Mouse (Mus musculus): ENCODE results near the gene Cd52. TPM values are rescaled to one million over a fixed set of nuclear protein-coding genes. Genes with fewer than 3 reads are reported as not detected.

Gene Cd52
- polyA plus RNA-seq, 1 experiment from 2014 or later, result 39.7 TPM

DNA sequence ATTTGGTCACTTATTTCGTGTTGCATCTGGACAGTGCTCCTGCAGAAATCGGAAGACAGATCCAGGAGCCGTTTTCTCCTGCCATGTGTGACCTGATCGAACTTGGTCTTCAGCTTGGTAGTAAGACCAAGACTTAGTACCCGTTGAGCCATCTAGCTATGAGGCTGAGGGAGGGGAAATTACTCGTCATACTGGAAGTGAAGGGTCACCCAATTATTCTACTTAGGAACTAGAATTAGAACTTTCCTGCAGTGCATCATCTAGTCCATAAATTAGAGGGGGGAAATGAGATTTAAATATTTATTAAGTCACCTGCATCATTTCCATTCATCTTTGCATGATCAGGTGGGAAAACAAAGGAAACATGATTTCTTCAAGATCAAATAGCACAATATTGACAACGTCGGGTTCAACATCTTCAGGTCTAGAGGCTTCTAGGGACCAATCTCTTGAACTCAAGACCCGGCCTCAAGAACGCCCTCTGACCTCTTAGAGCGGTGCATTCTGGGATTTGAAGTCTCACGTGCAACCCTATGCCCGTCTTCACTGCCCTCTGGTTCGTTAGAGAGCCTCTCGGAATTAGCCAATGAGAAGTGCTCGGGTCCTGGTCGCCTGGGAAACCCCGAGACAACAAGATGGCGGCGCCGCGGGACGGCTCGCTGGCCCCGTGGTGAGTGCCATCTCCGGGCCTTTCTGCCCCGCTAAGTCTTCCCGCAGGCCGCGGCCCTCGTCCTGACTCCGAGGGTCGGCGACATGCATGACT lies 7.3 kb upstream of the Cd52 start, which contains the start of gene Ubxn11:
Gene Ubxn11 (plus strand): TSS at position 592 of the 763 bp plus-strand sequence.
- 17% methylated on average over 34 of the region's 34 CpGs for WGBS

DNA sequence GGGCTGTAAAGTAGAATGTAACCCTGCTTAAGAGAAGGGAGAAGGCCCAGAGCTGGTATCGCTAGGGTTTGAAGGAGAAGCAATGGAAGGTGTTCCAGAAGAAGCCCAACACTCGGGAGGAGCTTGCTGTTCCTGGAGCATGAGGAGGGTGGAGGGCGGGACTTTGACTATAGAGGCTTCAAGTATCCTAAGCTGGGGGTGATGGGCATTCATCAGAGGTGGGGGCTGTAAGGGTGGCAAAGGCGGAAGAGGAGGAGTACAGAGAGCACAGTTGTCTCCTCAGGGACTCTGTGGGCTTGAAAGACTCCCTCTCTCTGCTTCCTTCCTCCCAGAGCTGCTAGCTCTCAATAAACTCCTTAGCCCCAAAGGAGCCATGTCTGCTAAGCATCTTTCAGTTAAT lies 5.4 kb upstream of the Cd52 start:
- ATAC-seq (ENCODE audit: insufficient read depth, low FRiP score, low read depth), result no peak
- Histone ChIP-seq H3K9me3 (no peaks in the 10 kb centered on the region), H3K4me2 (no peak overlapping the region), H3K27me3 (replicated peaks) (no peaks in the 10 kb centered on the region), H3K36me3 (no peaks in the 10 kb centered on the region), H3K9ac (no peak overlapping the region), H3K4me3 (replicated peaks) (no peak overlapping the region), H3K27ac (no peak overlapping the region), H3K4me1 (0 out of 2 replicates have a peak, but pooled peaks cover 4% of the 10 kb centered on the region)
- WGBS, result 79% methylated on average over 4 of the region's 4 CpGs

More for the DNA sequence above, 7.3 kb upstream of the Cd52 start, which contains the start of gene Ubxn11:
- Histone ChIP-seq H3K4me2 (peak within 1 kb of the TSS; percentile 71), H3K27ac (no peak within 1 kb of the TSS), H3K9ac (peak within 1 kb of the TSS; percentile 59; the same call in 1 of the 2 replicates), H3K27me3 (replicated peaks) (no peaks in the 10 kb centered on the region), H3K4me3 (replicated peaks) (peak within 1 kb of the TSS; percentile 82), H3K36me3 (no peaks in the 10 kb centered on the region), H3K9me3 (no peaks in the 10 kb centered on the region), H3K4me1 (0 out of 2 replicates have a peak, but pooled peaks cover 4% of the 10 kb centered on the region)
- ATAC-seq (ENCODE audit: insufficient read depth, low FRiP score, low read depth), result peak; percentile 93

- ATAC-seq (ENCODE audit: insufficient read depth, low FRiP score, low read depth), result no peak
- Histone ChIP-seq H3K9me3 (no peaks in the 10 kb centered on the region), H3K4me2 (no peak overlapping the region), H3K27me3 (replicated peaks) (no peaks in the 10 kb centered on the region), H3K9ac (no peak overlapping the region), H3K27ac (no peak overlapping the region; the same call in 1 of the 2 replicates), H3K4me1 (0 out of 2 replicates have a peak, but pooled peaks cover 4% of the 10 kb centered on the region), H3K36me3 (no peaks in the 10 kb centered on the region), H3K4me3 (replicated peaks) (no peak overlapping the region)
- 44% methylated on average over 8 of the region's 8 CpGs for WGBS
These were observed 3.7 kb upstream of the Cd52 start for GRCm38 (mm10) chr4:134098628-134099027.

DNA sequence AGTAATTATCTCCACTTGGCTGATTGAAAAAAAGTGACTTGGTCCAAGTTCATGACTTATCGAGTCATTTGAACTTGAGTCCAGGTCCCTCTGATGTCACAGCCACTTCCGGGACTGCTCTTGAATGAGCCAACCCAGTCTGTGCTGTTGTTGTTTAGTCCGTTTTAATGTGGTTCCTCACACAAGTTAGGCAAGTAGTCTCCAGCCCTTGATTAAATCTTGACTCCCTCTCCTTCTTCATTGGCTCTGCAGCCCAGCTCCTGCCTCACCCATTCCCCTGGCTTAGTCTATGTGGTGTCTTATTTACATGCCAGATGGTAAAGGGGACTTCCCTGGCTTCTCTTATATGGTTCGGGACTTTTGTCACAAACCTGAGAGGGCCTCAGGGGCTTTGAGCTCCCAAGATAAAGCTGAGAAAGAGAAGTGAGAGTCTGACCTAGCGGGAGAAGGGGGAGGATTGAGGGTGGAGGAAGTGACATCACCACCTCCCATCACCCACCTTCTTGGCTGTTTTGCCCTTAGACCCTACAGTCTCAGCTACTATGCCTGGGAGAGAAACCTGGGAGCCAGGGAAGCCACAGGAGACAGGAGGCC lies 2.2 kb upstream of the Cd52 start:
- Histone ChIP-seq H3K27me3 (replicated peaks) (no peaks in the 10 kb centered on the region), H3K4me3 (replicated peaks) (no peak overlapping the region), H3K36me3 (no peaks in the 10 kb centered on the region), H3K4me2 (no peak overlapping the region), H3K27ac (no peak overlapping the region), H3K9me3 (no peaks in the 10 kb centered on the region), H3K9ac (no peak overlapping the region), H3K4me1 (no peaks in the 10 kb centered on the region)
- no peak for ATAC-seq (ENCODE audit: insufficient read depth, low FRiP score, low read depth)
- 63% methylated on average over 5 of the region's 5 CpGs for WGBS

DNA sequence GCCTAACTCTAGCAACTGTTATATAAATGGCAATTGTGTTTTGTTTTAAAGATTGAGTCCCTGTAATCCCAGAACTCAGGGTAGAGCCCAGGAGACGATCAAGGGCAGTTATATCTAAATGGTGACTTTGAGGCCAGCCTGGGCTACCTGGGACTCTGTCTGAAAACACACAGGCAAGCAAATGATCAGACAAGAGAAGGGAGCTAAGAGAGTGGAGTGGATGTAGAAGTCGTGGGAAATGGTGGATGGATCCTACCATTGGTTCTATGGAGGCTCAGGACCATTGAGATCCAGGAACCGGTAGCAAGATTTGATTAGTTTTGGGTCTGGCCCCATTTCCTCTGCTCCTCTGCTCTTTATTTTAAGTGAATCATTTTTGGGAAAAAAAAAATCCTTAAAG lies 1.2 kb upstream of the Cd52 start:
- H3K9me3 ChIP-seq, result no peaks in the 10 kb centered on the region
- H3K4me3 ChIP-seq (replicated peaks), result no peak overlapping the region
- H3K9ac ChIP-seq, result no peak overlapping the region
- H3K36me3 ChIP-seq, result no peaks in the 10 kb centered on the region
- WGBS, result 84% methylated on average over 3 of the region's 3 CpGs
- H3K27me3 ChIP-seq (replicated peaks), result no peaks in the 10 kb centered on the region
- H3K27ac ChIP-seq, result no peak overlapping the region
- ATAC-seq (ENCODE audit: insufficient read depth, low FRiP score, low read depth), result no peak
- no peaks in the 10 kb centered on the region for H3K4me1 ChIP-seq
- no peak overlapping the region for H3K4me2 ChIP-seq

- H3K36me3 ChIP-seq, result no peaks in the 10 kb centered on the region
- no peak overlapping the region for H3K4me2 ChIP-seq
- WGBS, result 81% methylated on average over 7 of the region's 7 CpGs
- no peaks in the 10 kb centered on the region for H3K9me3 ChIP-seq
- no peak overlapping the region for H3K9ac ChIP-seq
- no peak overlapping the region for H3K4me3 ChIP-seq (replicated peaks)
- H3K27ac ChIP-seq, result no peak overlapping the region
- ATAC-seq (ENCODE audit: insufficient read depth, low FRiP score, low read depth), result no peak
- no peaks in the 10 kb centered on the region for H3K27me3 ChIP-seq (replicated peaks)
- H3K4me1 ChIP-seq, result no peaks in the 10 kb centered on the region
These were observed 798 bp downstream of the Cd52 start for GRCm38 (mm10) chr4:134094004-134094564.

- 68% methylated on average over 6 of the region's 6 CpGs for WGBS
- Histone ChIP-seq H3K9ac (no peak overlapping the region), H3K4me3 (replicated peaks) (no peak overlapping the region), H3K36me3 (no peaks in the 10 kb centered on the region), H3K9me3 (no peaks in the 10 kb centered on the region), H3K4me1 (no peaks in the 10 kb centered on the region), H3K4me2 (no peak overlapping the region), H3K27ac (no peak overlapping the region), H3K27me3 (replicated peaks) (no peaks in the 10 kb centered on the region)
- ATAC-seq (ENCODE audit: insufficient read depth, low FRiP score, low read depth), result no peak
These were observed 2.2 kb downstream of the Cd52 start for GRCm38 (mm10) chr4:134092382-134093288.

DNA sequence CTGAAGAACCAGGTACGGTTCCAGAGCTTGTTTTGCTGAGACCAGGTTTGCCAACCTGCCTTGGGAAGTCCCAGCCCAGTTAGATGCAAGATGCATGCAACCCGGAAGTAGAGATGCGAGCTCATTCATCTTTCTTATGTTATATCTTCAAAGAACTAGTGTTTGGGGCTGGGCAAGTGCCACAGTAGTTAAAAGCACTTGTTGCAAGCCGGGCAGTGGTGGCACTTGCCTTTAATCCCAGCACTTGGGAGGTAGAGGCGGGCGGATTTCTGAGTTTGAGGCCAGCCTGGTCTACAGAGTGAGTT lies 3.7 kb downstream of the Cd52 start:
- WGBS, result 83% methylated on average over 6 of the region's 6 CpGs

DNA sequence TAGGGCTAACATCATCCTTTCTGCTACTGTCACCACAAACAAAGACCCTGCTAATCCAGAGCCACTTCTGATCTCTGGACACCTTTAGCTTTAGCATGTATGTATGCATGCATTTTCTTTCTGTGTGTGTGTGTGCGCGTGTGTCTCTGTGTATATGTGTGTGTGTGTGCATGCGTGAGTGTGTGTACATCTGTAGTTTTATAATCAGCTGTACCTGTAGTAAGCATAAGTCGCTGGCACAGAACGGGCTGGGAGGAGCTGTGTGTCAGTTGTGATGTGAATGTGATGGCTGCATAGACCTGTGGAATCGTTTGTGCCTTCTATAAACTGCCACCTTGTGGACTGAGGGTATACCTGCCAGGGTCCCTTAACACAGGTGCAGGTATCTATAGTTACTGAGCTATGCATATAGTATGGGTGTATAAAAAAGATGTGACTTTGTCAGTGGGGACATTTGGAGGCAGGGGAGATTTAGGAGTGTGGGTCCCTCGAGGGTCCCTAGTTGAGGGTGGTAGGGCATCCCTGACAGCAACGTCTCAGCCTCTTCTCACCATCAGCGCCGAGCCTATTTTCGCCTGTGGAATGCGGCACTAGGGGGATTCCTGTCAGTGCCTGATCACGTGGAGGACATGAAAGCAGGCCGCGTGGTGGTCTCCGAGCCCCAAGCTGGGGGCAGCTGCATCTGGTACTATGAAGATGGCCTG lies 4.2 kb downstream of the Cd52 start:
- Histone ChIP-seq H3K9me3 (no peaks in the 10 kb centered on the region), H3K4me1 (no peaks in the 10 kb centered on the region), H3K27me3 (replicated peaks) (no peaks in the 10 kb centered on the region), H3K9ac (no peak overlapping the region), H3K4me3 (replicated peaks) (no peak overlapping the region), H3K4me2 (no peak overlapping the region), H3K36me3 (no peaks in the 10 kb centered on the region), H3K27ac (no peak overlapping the region)
- ATAC-seq (ENCODE audit: insufficient read depth, low FRiP score, low read depth), result no peak
- WGBS, result 78% methylated on average over 16 of the region's 16 CpGs

More for the DNA sequence above, 3.7 kb downstream of the Cd52 start:
- H3K9ac ChIP-seq, result no peak overlapping the region
- no peaks in the 10 kb centered on the region for H3K4me1 ChIP-seq
- H3K27me3 ChIP-seq (replicated peaks), result no peaks in the 10 kb centered on the region
- no peak overlapping the region for H3K4me2 ChIP-seq
- no peaks in the 10 kb centered on the region for H3K36me3 ChIP-seq
- no peak overlapping the region for H3K4me3 ChIP-seq (replicated peaks)
- no peak for ATAC-seq (ENCODE audit: insufficient read depth, low FRiP score, low read depth)
- H3K9me3 ChIP-seq, result no peaks in the 10 kb centered on the region
- H3K27ac ChIP-seq, result no peak overlapping the region

GRCm38 (mm10) chr4:134089029-134089428 lies 5.9 kb downstream of the Cd52 start:
- no peak overlapping the region for H3K9ac ChIP-seq
- ATAC-seq (ENCODE audit: insufficient read depth, low FRiP score, low read depth), result no peak
- no peak overlapping the region for H3K4me2 ChIP-seq
- no peaks in the 10 kb centered on the region for H3K9me3 ChIP-seq
- H3K4me3 ChIP-seq (replicated peaks), result no peak overlapping the region
- H3K4me1 ChIP-seq, result no peaks in the 10 kb centered on the region
- no peak overlapping the region for H3K27ac ChIP-seq
- no peaks in the 10 kb centered on the region for H3K27me3 ChIP-seq (replicated peaks)
- no peaks in the 10 kb centered on the region for H3K36me3 ChIP-seq
- 78% methylated on average over 9 of the region's 9 CpGs for WGBS

DNA sequence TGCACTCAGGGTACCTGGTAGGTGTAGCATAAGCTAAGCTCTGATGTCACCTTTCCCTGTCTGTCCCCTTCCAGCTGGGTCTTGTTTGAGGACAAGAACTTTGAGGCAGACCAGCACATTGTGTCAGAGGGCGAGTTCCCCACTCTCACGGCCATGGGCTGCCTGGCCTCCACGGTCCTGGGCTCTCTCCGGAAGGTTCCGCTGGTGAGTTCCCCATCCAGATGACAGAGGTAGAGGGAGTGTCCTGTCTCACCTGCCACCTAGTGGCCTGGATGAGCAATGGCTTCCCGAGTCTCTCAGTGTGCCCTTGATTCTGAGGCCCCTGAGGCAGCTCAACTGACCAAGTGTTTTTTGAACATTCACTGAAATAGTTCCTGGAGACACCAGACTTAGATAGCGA lies 7.5 kb downstream of the Cd52 start:
- 0 out of 2 replicates have a peak, but pooled peaks have one; percentile 35 for ATAC-seq (ENCODE audit: insufficient read depth, low FRiP score, low read depth)
- no peak overlapping the region for H3K4me2 ChIP-seq

More for the DNA sequence above, 7.5 kb downstream of the Cd52 start:
- Histone ChIP-seq H3K27ac (no peak overlapping the region), H3K27me3 (replicated peaks) (no peaks in the 10 kb centered on the region), H3K36me3 (no peaks in the 10 kb centered on the region), H3K4me3 (replicated peaks) (no peak overlapping the region), H3K4me1 (no peaks in the 10 kb centered on the region), H3K9me3 (no peaks in the 10 kb centered on the region), H3K9ac (no peak overlapping the region)
- 30% methylated on average over 7 of the region's 7 CpGs for whole genome bisulfite sequencing
